Mouse (Mus musculus): ENCODE results near the gene Kansl2.

GRCm38 (mm10) chr15:98479568-98480102 is 54.4 kb downstream of the Kansl2 start:
- TF ChIP-seq TBP (conservative IDR thresholded peaks at IDR 0.05; ENCODE audit: low read depth, low read length) (no peak), HCFC1 (IDR thresholded peaks at IDR 0.05; ENCODE audit: low read depth, low read length) (no peak), BHLHE40 (IDR thresholded peaks at IDR 0.05; ENCODE audit: low read depth, low read length) (peak; percentile 92)
